Mouse (Mus musculus) forebrain, embryonic 11.5 days (tissue): Measurements from ENCODE around the gene Prpf6. TPM values are rescaled to one million over a fixed set of nuclear protein-coding genes. Genes with fewer than 3 reads are reported as not detected.

Source experiments
- ATAC-seq: fragments of 200-750 bp; cut with Nextera tagmentation; replicated peaks from 2 replicates; pipeline ENCODE4 v1.8.0; 2017; ENCODE audit warnings: moderate TSS enrichment; ENCODE audit not compliant: low FRiP score
- DNase-seq: peaks from one replicate; pipeline ENCODE4 v3.0.0-alpha.2; 2017; ENCODE audit warnings: low spot score
- H3K27ac ChIP-seq: fragments of 300-500 bp; sonication (generic); 2 replicates; pipeline ENCODE4 v1.5.1; 2014; ENCODE audit warnings: low read depth, low read length
- H3K27me3 ChIP-seq: fragments of 300-500 bp; sonication (generic); 2 replicates; pipeline ENCODE4 v1.6.1; 2014; ENCODE audit warnings: mild to moderate bottlenecking, low read length, mixed read lengths; ENCODE audit not compliant: control insufficient read depth, insufficient read depth
- H3K36me3 ChIP-seq: fragments of 300-500 bp; sonication (generic); 2 replicates; pipeline ENCODE4 v1.6.1; 2014; ENCODE audit warnings: mild to moderate bottlenecking, low read length, moderate library complexity, mixed read lengths; ENCODE audit not compliant: control insufficient read depth, insufficient read depth
- H3K4me1 ChIP-seq: fragments of 300-500 bp; sonication (generic); replicated peaks from 2 replicates; pipeline ENCODE4 v1.6.1; 2014; ENCODE audit warnings: low read length, mixed read lengths; ENCODE audit not compliant: control insufficient read depth, insufficient read depth
- H3K4me2 ChIP-seq: fragments of 300-500 bp; sonication (generic); 2 replicates; pipeline ENCODE4 v1.6.1; 2014; ENCODE audit warnings: low read depth, mild to moderate bottlenecking, low read length, moderate library complexity, mixed read lengths; ENCODE audit not compliant: severe bottlenecking
- H3K4me3 ChIP-seq: fragments of 300-500 bp; sonication (generic); 2 replicates; pipeline ENCODE4 v1.5.1; 2014; ENCODE audit warnings: low read depth, low read length
- H3K9ac ChIP-seq: fragments of 300-500 bp; sonication (generic); 2 replicates; pipeline ENCODE4 v1.6.1; 2014; ENCODE audit warnings: low read length
- H3K9me3 ChIP-seq: fragments of 300-500 bp; sonication (generic); 2 replicates; pipeline ENCODE4 v1.6.1; 2016; ENCODE audit warnings: low read length, mixed read lengths; ENCODE audit not compliant: control insufficient read depth
- WGBS: fragments of 180-500 bp; shearing (Covaris S2); extraction: QIAGEN DNeasy Blood & Tissue Kit; methylation state at CpG from one replicate; pipeline ENCODE4 v1.1.7; 2014; 5-methylcytosine and 5-hydroxymethylcytosine counted together
- polyA plus RNA-seq: library from polyadenylated mRNA; unstranded; fragments of >200 nt; fragmentation: Nextera tagmentation; extraction: Ambion mirVana; gene quantifications from 2 replicates; pipeline ENCODE4 v1.2.1, GENCODE M21; 2014

The Prpf6 gene
- polyA plus RNA-seq, 1 experiment from 2014 or later: 76.5 TPM

GRCm38 (mm10) chr2:181670913-181671311 is 79.2 kb downstream of the Prpf6 start:
- peak overlapping the region; percentile 42 for H3K4me2 ChIP-seq
- no peak overlapping the region for H3K9ac ChIP-seq
- WGBS: under 1% methylated on average over 41 of the region's 41 CpGs
- peak overlapping the region; percentile 22 for H3K4me3 ChIP-seq
- no peaks in the 10 kb centered on the region for H3K36me3 ChIP-seq
- no peak for DNase-seq
- H3K9me3 ChIP-seq: no peaks in the 10 kb centered on the region
- no peak for ATAC-seq
- H3K27me3 ChIP-seq: peaks cover 44% of the 10 kb centered on the region
- no peak overlapping the region for H3K27ac ChIP-seq
- H3K4me1 ChIP-seq: peaks cover 13% of the 10 kb centered on the region; the same call in 1 of the 2 replicates

GRCm38 (mm10) chr2:181671326-181671725 is 79.7 kb downstream of the Prpf6 start, which contains the start of gene Sox18:
TSS of gene Sox18 (minus strand) at chr2:181671640.
- H3K27ac ChIP-seq: no peak within 1 kb of the TSS
- H3K4me2 ChIP-seq: peak within 1 kb of the TSS; percentile 42
- H3K27me3 ChIP-seq: peaks cover 44% of the 10 kb centered on the region
- DNase-seq: no peak
- peak; percentile 14; the same call in 1 of the 2 replicates for ATAC-seq
- no peak within 1 kb of the TSS for H3K9ac ChIP-seq
- no peaks in the 10 kb centered on the region for H3K36me3 ChIP-seq
- peak within 1 kb of the TSS; percentile 22 for H3K4me3 ChIP-seq
- peaks cover 13% of the 10 kb centered on the region; the same call in 1 of the 2 replicates for H3K4me1 ChIP-seq
- 2% methylated on average over 35 of the region's 43 CpGs for WGBS
- no peaks in the 10 kb centered on the region for H3K9me3 ChIP-seq

GRCm38 (mm10) chr2:181671984-181672383 is 80.3 kb downstream of the Prpf6 start:
- Histone ChIP-seq H3K4me2 (no peak overlapping the region), H3K4me1 (peaks cover 13% of the 10 kb centered on the region; the same call in 1 of the 2 replicates), H3K27ac (no peak overlapping the region), H3K9ac (no peak overlapping the region), H3K36me3 (no peaks in the 10 kb centered on the region), H3K4me3 (no peak overlapping the region), H3K27me3 (peaks cover 44% of the 10 kb centered on the region), H3K9me3 (no peaks in the 10 kb centered on the region)
- no peak for ATAC-seq
- no peak for DNase-seq
- WGBS: 25% methylated on average over 7 of the region's 7 CpGs

GRCm38 (mm10) chr2:181673501-181673900 is 81.8 kb downstream of the Prpf6 start:
- Histone ChIP-seq H3K4me1 (peaks cover 13% of the 10 kb centered on the region; the same call in 1 of the 2 replicates), H3K36me3 (no peaks in the 10 kb centered on the region), H3K4me2 (no peak overlapping the region), H3K9ac (no peak overlapping the region), H3K9me3 (no peaks in the 10 kb centered on the region), H3K27ac (no peak overlapping the region), H3K27me3 (peaks cover 42% of the 10 kb centered on the region), H3K4me3 (no peak overlapping the region)
- DNase-seq (no peak), ATAC-seq (no peak)
- 56% methylated on average over 1 of the region's 1 CpGs for WGBS

- no peak for ATAC-seq
- no peak overlapping the region for H3K27ac ChIP-seq
- H3K4me3 ChIP-seq: no peak overlapping the region
- H3K9ac ChIP-seq: no peak overlapping the region
- H3K27me3 ChIP-seq: peaks cover 32% of the 10 kb centered on the region
- WGBS: 71% methylated on average over 4 of the region's 4 CpGs
- no peak overlapping the region for H3K4me2 ChIP-seq
- H3K4me1 ChIP-seq: peaks cover 18% of the 10 kb centered on the region; the same call in 1 of the 2 replicates
- no peaks in the 10 kb centered on the region for H3K9me3 ChIP-seq
- DNase-seq: no peak
- H3K36me3 ChIP-seq: no peaks in the 10 kb centered on the region
Observed at GRCm38 (mm10) chr2:181674934-181675333, 83.3 kb downstream of the Prpf6 start.

GRCm38 (mm10) chr2:181675454-181675853 is 83.8 kb downstream of the Prpf6 start:
- H3K36me3 ChIP-seq: no peaks in the 10 kb centered on the region
- no peaks in the 10 kb centered on the region for H3K9me3 ChIP-seq
- no peak overlapping the region for H3K4me3 ChIP-seq
- peaks cover 27% of the 10 kb centered on the region for H3K27me3 ChIP-seq
- H3K4me1 ChIP-seq: peaks cover 14% of the 10 kb centered on the region; the same call in 1 of the 2 replicates
- ATAC-seq (no peak; the same call in 1 of the 2 replicates), DNase-seq (peak; percentile 70)
- H3K9ac ChIP-seq: no peak overlapping the region
- H3K4me2 ChIP-seq: peak overlapping the region; percentile 8; the same call in 1 of the 2 replicates
- under 1% methylated on average over 14 of the region's 14 CpGs for WGBS
- no peak overlapping the region for H3K27ac ChIP-seq

GRCm38 (mm10) chr2:181676424-181676823 is 84.8 kb downstream of the Prpf6 start:
- Histone ChIP-seq H3K36me3 (no peaks in the 10 kb centered on the region), H3K9me3 (no peaks in the 10 kb centered on the region), H3K9ac (no peak overlapping the region), H3K4me2 (no peak overlapping the region), H3K27ac (no peak overlapping the region), H3K27me3 (peaks cover 17% of the 10 kb centered on the region), H3K4me1 (peaks cover 13% of the 10 kb centered on the region; the same call in 1 of the 2 replicates), H3K4me3 (no peak overlapping the region)
- ATAC-seq (no peak), DNase-seq (no peak)
- WGBS: 25% methylated on average over 2 of the region's 2 CpGs

GRCm38 (mm10) chr2:181677096-181677754 is 85.6 kb downstream of the Prpf6 start:
- ATAC-seq: no peak
- WGBS: 46% methylated on average over 5 of the region's 5 CpGs
- Histone ChIP-seq H3K4me3 (no peak overlapping the region), H3K4me2 (no peak overlapping the region), H3K27me3 (peaks cover 9% of the 10 kb centered on the region), H3K27ac (no peak overlapping the region), H3K9me3 (no peaks in the 10 kb centered on the region), H3K4me1 (peaks cover 13% of the 10 kb centered on the region; the same call in 1 of the 2 replicates), H3K9ac (no peak overlapping the region), H3K36me3 (no peaks in the 10 kb centered on the region)
- DNase-seq: no peak

GRCm38 (mm10) chr2:181677755-181678098 is 86.1 kb downstream of the Prpf6 start:
- H3K27ac ChIP-seq: no peak overlapping the region
- ATAC-seq (no peak), DNase-seq (no peak)
- peaks cover 13% of the 10 kb centered on the region; the same call in 1 of the 2 replicates for H3K4me1 ChIP-seq
- no peak overlapping the region for H3K9ac ChIP-seq
- no peak overlapping the region for H3K4me2 ChIP-seq
- no peaks in the 10 kb centered on the region for H3K36me3 ChIP-seq
- no peak overlapping the region for H3K4me3 ChIP-seq
- H3K27me3 ChIP-seq: peaks cover 4% of the 10 kb centered on the region
- no peaks in the 10 kb centered on the region for H3K9me3 ChIP-seq
- 61% methylated on average over 3 of the region's 3 CpGs for WGBS
